Mouse (Mus musculus): ENCODE results near the gene Dhtkd1. TPM values are rescaled to one million over a fixed set of nuclear protein-coding genes. Genes with fewer than 3 reads are reported as not detected.
A peak's percentile ranks its signal among the peaks of the same experiment; 100 is the strongest.

The Dhtkd1 gene
- polyA plus RNA-seq, 1 experiment from 2014 or later: 6.5 TPM

- no peak overlapping the region for H3K4me3 ChIP-seq (replicated peaks)
- no peaks in the 10 kb centered on the region for H3K27me3 ChIP-seq (replicated peaks)
- no peaks in the 10 kb centered on the region for H3K36me3 ChIP-seq
- H3K9me3 ChIP-seq (replicated peaks): no peaks in the 10 kb centered on the region
- H3K4me1 ChIP-seq: peaks cover 14% of the 10 kb centered on the region
- no peak overlapping the region for H3K27ac ChIP-seq (replicated peaks)
- no peak overlapping the region for H3K4me2 ChIP-seq
- 98% methylated on average over 2 of the region's 2 CpGs for WGBS
- H3K9ac ChIP-seq (replicated peaks): no peak overlapping the region
- ATAC-seq (ENCODE audit: low FRiP score): no peak
Observed at GRCm38 (mm10) chr2:5948964-5949363, 6.4 kb upstream of the Dhtkd1 start.

- H3K4me3 ChIP-seq (replicated peaks): no peak overlapping the region
- peaks cover 17% of the 10 kb centered on the region for H3K4me1 ChIP-seq
- no peak overlapping the region for H3K4me2 ChIP-seq
- ATAC-seq (ENCODE audit: low FRiP score): no peak
- no peaks in the 10 kb centered on the region for H3K27me3 ChIP-seq (replicated peaks)
- H3K9ac ChIP-seq (replicated peaks): no peak overlapping the region
- no peaks in the 10 kb centered on the region for H3K36me3 ChIP-seq
- 93% methylated on average over 3 of the region's 3 CpGs for WGBS
- H3K9me3 ChIP-seq (replicated peaks): no peaks in the 10 kb centered on the region
- no peak overlapping the region for H3K27ac ChIP-seq (replicated peaks)
Observed at GRCm38 (mm10) chr2:5946876-5947275, 4.3 kb upstream of the Dhtkd1 start.

GRCm38 (mm10) chr2:5945629-5946028, 3.0 kb upstream of the Dhtkd1 start:
- Histone ChIP-seq H3K9ac (replicated peaks) (no peak overlapping the region), H3K27me3 (replicated peaks) (no peaks in the 10 kb centered on the region), H3K9me3 (replicated peaks) (no peaks in the 10 kb centered on the region), H3K36me3 (no peaks in the 10 kb centered on the region), H3K4me1 (peaks cover 30% of the 10 kb centered on the region), H3K4me3 (replicated peaks) (no peak overlapping the region), H3K4me2 (no peak overlapping the region), H3K27ac (replicated peaks) (no peak overlapping the region)
- no peak for ATAC-seq (ENCODE audit: low FRiP score)
- WGBS: 88% methylated on average over 1 of the region's 1 CpGs

GRCm38 (mm10) chr2:5943071-5943470, 479 bp upstream of the Dhtkd1 start:
- Histone ChIP-seq H3K27ac (replicated peaks) (no peak overlapping the region), H3K4me3 (replicated peaks) (peak overlapping the region; percentile 69), H3K4me2 (peak overlapping the region; percentile 66), H3K27me3 (replicated peaks) (no peaks in the 10 kb centered on the region), H3K9me3 (replicated peaks) (no peaks in the 10 kb centered on the region), H3K9ac (replicated peaks) (no peak overlapping the region; the same call in 1 of the 2 replicates), H3K4me1 (peaks cover 27% of the 10 kb centered on the region), H3K36me3 (no peaks in the 10 kb centered on the region)
- peak; percentile 15 for ATAC-seq (ENCODE audit: low FRiP score)
- WGBS: 44% methylated on average over 4 of the region's 4 CpGs

- peak overlapping the region; percentile 66; the same call in 1 of the 2 replicates for H3K27ac ChIP-seq (replicated peaks)
- H3K9ac ChIP-seq (replicated peaks): peak overlapping the region; percentile 73
- WGBS: 60% methylated on average over 11 of the region's 11 CpGs
Observed at GRCm38 (mm10) chr2:5941861-5942415, 654 bp downstream of the Dhtkd1 start.

GRCm38 (mm10) chr2:5940936-5941335, 1.7 kb downstream of the Dhtkd1 start:
- H3K4me2 ChIP-seq: no peak overlapping the region
- no peaks in the 10 kb centered on the region for H3K27me3 ChIP-seq (replicated peaks)
- no peak overlapping the region for H3K9ac ChIP-seq (replicated peaks)
- peaks cover 27% of the 10 kb centered on the region for H3K4me1 ChIP-seq
- H3K36me3 ChIP-seq: no peaks in the 10 kb centered on the region
- ATAC-seq (ENCODE audit: low FRiP score): no peak
- H3K9me3 ChIP-seq (replicated peaks): no peaks in the 10 kb centered on the region
- no peak overlapping the region for H3K4me3 ChIP-seq (replicated peaks)
- 96% methylated on average over 9 of the region's 9 CpGs for WGBS
- H3K27ac ChIP-seq (replicated peaks): no peak overlapping the region

More at GRCm38 (mm10) chr2:5941861-5942415, 654 bp downstream of the Dhtkd1 start:
- peak overlapping the region; percentile 69 for H3K4me3 ChIP-seq (replicated peaks)
- H3K4me2 ChIP-seq: peak overlapping the region; percentile 66
- H3K36me3 ChIP-seq: no peaks in the 10 kb centered on the region
- peaks cover 27% of the 10 kb centered on the region for H3K4me1 ChIP-seq
- no peaks in the 10 kb centered on the region for H3K9me3 ChIP-seq (replicated peaks)
- H3K27me3 ChIP-seq (replicated peaks): no peaks in the 10 kb centered on the region
- 0 out of 2 replicates have a peak, but pooled peaks have one; percentile 30 for ATAC-seq (ENCODE audit: low FRiP score)

- Histone ChIP-seq H3K27ac (replicated peaks) (no peak overlapping the region), H3K9ac (replicated peaks) (no peak overlapping the region), H3K4me3 (replicated peaks) (no peak overlapping the region), H3K4me1 (peaks cover 27% of the 10 kb centered on the region), H3K9me3 (replicated peaks) (no peaks in the 10 kb centered on the region), H3K4me2 (no peak overlapping the region), H3K36me3 (no peaks in the 10 kb centered on the region), H3K27me3 (replicated peaks) (no peaks in the 10 kb centered on the region)
- WGBS: 86% methylated on average over 14 of the region's 14 CpGs
- no peak for ATAC-seq (ENCODE audit: low FRiP score)
Observed at GRCm38 (mm10) chr2:5939911-5940310, 2.7 kb downstream of the Dhtkd1 start.

GRCm38 (mm10) chr2:5939319-5939718, 3.3 kb downstream of the Dhtkd1 start:
- H3K9me3 ChIP-seq (replicated peaks): no peaks in the 10 kb centered on the region
- H3K36me3 ChIP-seq: no peaks in the 10 kb centered on the region
- H3K9ac ChIP-seq (replicated peaks): no peak overlapping the region
- H3K4me2 ChIP-seq: no peak overlapping the region
- H3K27ac ChIP-seq (replicated peaks): no peak overlapping the region
- H3K27me3 ChIP-seq (replicated peaks): no peaks in the 10 kb centered on the region
- peaks cover 27% of the 10 kb centered on the region for H3K4me1 ChIP-seq
- WGBS: 95% methylated on average over 3 of the region's 3 CpGs
- no peak for ATAC-seq (ENCODE audit: low FRiP score)
- H3K4me3 ChIP-seq (replicated peaks): no peak overlapping the region

- Histone ChIP-seq H3K27ac (replicated peaks) (no peak overlapping the region), H3K4me3 (replicated peaks) (no peak overlapping the region), H3K27me3 (replicated peaks) (no peaks in the 10 kb centered on the region), H3K4me2 (no peak overlapping the region), H3K9ac (replicated peaks) (no peak overlapping the region), H3K9me3 (replicated peaks) (no peaks in the 10 kb centered on the region), H3K4me1 (peaks cover 12% of the 10 kb centered on the region), H3K36me3 (no peaks in the 10 kb centered on the region)
- WGBS: 78% methylated on average over 4 of the region's 4 CpGs
- ATAC-seq (ENCODE audit: low FRiP score): no peak
Observed at GRCm38 (mm10) chr2:5936550-5936949, 6.0 kb downstream of the Dhtkd1 start.

GRCm38 (mm10) chr2:5936068-5936467, 6.5 kb downstream of the Dhtkd1 start:
- H3K27ac ChIP-seq (replicated peaks): no peak overlapping the region
- no peaks in the 10 kb centered on the region for H3K27me3 ChIP-seq (replicated peaks)
- H3K4me2 ChIP-seq: no peak overlapping the region
- 71% methylated on average over 6 of the region's 6 CpGs for WGBS
- ATAC-seq (ENCODE audit: low FRiP score): 0 out of 2 replicates have a peak, but pooled peaks have one; percentile 31
- H3K4me1 ChIP-seq: peaks cover 7% of the 10 kb centered on the region
- H3K36me3 ChIP-seq: peaks cover 1% of the 10 kb centered on the region; the same call in 1 of the 2 replicates
- no peaks in the 10 kb centered on the region for H3K9me3 ChIP-seq (replicated peaks)
- H3K4me3 ChIP-seq (replicated peaks): no peak overlapping the region
- H3K9ac ChIP-seq (replicated peaks): no peak overlapping the region

- H3K4me1 ChIP-seq: no peaks in the 10 kb centered on the region
- 100% methylated on average over 3 of the region's 3 CpGs for WGBS
- no peak for ATAC-seq (ENCODE audit: low FRiP score)
- peaks cover 12% of the 10 kb centered on the region for H3K36me3 ChIP-seq
- no peak overlapping the region for H3K27ac ChIP-seq (replicated peaks)
- no peak overlapping the region for H3K4me2 ChIP-seq
- H3K9me3 ChIP-seq (replicated peaks): no peaks in the 10 kb centered on the region
- no peaks in the 10 kb centered on the region for H3K27me3 ChIP-seq (replicated peaks)
- H3K9ac ChIP-seq (replicated peaks): no peak overlapping the region
- H3K4me3 ChIP-seq (replicated peaks): no peak overlapping the region
Observed at GRCm38 (mm10) chr2:5934936-5935335, 7.7 kb downstream of the Dhtkd1 start.

- WGBS: 96% methylated on average over 5 of the region's 5 CpGs
- Histone ChIP-seq H3K4me2 (no peak overlapping the region), H3K4me1 (no peaks in the 10 kb centered on the region)
Observed at GRCm38 (mm10) chr2:5931938-5932337, 10.7 kb downstream of the Dhtkd1 start.

More at GRCm38 (mm10) chr2:5931938-5932337, 10.7 kb downstream of the Dhtkd1 start:
- Histone ChIP-seq H3K9me3 (replicated peaks) (no peaks in the 10 kb centered on the region), H3K27me3 (replicated peaks) (no peaks in the 10 kb centered on the region), H3K9ac (replicated peaks) (no peak overlapping the region), H3K4me3 (replicated peaks) (no peak overlapping the region), H3K27ac (replicated peaks) (no peak overlapping the region), H3K36me3 (peaks cover 28% of the 10 kb centered on the region)
- ATAC-seq (ENCODE audit: low FRiP score): no peak
